Mouse (Mus musculus): Measurements from ENCODE around the gene Ddx50. TPM values are rescaled to one million over a fixed set of nuclear protein-coding genes. Genes with fewer than 3 reads are reported as not detected.
A peak's percentile ranks its signal among the peaks of the same experiment; 100 is the strongest.

The Ddx50 gene
- 92.3 and 93.7 TPM in 2 replicates for polyA plus RNA-seq (2015; fragmentation: Nextera tagmentation; extraction: Ambion mirVana)

DNA sequence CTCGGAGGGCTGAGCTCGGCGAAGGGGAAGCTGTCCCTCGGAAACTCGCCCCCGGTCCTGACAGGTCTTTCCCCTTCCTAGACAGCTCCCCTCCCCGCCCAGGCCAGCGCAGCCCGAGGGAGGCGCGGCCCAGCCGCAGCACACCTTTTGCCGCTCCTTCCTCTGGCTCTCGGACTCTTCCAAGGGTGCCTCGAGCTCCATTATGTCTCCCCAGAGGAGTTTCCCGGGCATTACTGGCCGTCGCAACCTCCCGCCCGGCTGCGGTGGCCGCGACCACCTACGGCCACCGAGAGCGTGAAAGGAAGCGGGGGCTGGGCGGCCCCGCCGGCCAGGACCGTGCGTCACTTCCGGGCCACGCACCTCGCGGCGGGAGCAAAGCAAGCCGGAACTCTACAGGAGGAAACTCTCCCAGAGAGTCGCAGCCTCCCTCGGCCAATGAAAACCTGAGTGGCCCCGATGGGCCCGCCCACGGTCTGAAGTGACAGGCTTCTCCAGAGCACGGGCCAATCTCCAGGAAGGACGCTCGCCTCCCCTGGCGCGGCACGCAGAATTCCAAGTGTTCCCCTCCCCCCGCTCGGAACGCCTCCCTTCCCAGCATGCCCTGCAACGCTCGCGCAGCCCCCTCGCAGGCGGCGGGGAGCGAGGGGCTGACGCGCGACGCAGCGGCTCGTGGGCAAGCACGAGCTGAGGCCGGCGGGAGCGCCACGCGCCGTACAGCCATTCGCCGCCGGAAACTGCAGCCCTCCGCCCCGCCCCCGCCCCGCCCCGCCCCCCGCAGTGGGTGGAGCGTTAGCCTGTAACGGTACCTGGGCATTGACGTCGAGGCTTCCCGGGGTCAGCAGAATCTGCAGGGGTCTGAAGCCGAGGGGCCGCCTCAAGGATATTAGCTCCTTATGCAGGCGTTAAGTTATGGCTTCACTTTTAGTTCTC, at the start of gene Ddx50:
Ddx50 (minus strand) TSS at position 338 of the 930 bp plus-strand sequence.
- peaks cover 10% of the 10 kb centered on the region for H3K36me3 ChIP-seq
- peaks cover 23% of the 10 kb centered on the region for H3K4me1 ChIP-seq (replicated peaks)
- ATAC-seq (ENCODE audit: low FRiP score), result peak; percentile 100
- H3K9me3 ChIP-seq, result no peaks in the 10 kb centered on the region
- H3K4me3 ChIP-seq, result peak within 1 kb of the TSS; percentile 95
- H3K27me3 ChIP-seq, result 0 out of 2 replicates have a peak, but pooled peaks cover 3% of the 10 kb centered on the region
- WGBS, result under 1% methylated on average over 80 of the region's 89 CpGs
- H3K27ac ChIP-seq, result peak within 1 kb of the TSS; percentile 96
- H3K9ac ChIP-seq, result peak within 1 kb of the TSS; percentile 93
- H3K4me2 ChIP-seq, result peak within 1 kb of the TSS; percentile 83

DNA sequence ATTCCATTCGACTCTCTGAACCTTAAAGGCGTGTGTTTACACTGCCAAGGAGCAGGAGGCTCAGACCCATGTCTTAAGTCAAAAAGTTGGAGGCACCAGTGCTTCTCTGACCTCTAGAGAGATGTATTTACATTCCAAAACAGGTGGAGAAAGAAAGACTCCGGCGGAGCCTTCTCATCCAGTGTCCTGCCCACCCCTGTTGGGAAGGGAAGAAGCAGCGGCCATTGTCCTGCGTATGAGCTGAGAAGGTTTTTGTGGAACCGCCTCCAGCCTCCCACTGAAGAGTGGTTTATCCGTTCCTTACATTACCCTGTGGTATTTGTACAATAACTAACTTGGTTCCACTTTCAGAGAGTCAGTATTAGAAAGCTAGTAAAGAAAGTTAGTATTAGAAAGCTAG, 41.8 kb upstream of the Ddx50 start:
- Histone ChIP-seq H3K4me2 (no peak overlapping the region), H3K4me1 (replicated peaks) (peaks cover 5% of the 10 kb centered on the region), H3K4me3 (no peak overlapping the region), H3K27me3 (peaks cover 31% of the 10 kb centered on the region), H3K36me3 (no peaks in the 10 kb centered on the region), H3K27ac (no peak overlapping the region), H3K9me3 (no peaks in the 10 kb centered on the region), H3K9ac (no peak overlapping the region)
- 58% methylated on average over 8 of the region's 8 CpGs for WGBS
- ATAC-seq (ENCODE audit: low FRiP score), result no peak

DNA sequence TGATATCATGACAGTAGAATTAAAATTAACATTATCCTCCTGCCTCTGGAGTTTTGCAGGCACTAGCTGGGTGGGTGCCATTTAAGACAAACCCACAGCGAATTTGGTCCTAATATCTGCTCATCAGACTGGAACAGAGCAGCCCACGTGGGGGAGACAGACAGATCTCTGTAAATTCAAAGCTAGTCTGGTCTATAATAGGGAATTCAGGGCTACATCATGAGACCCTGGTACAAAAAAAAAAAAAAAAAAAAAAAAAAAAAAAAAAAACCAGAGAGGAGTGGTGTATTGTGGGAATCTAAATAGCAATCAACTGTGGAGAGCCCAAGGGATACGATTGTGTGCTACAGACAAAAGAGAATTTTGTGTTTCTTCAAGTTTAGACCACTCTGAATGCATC, 41.2 kb upstream of the Ddx50 start:
- H3K9me3 ChIP-seq, result no peaks in the 10 kb centered on the region
- H3K9ac ChIP-seq, result no peak overlapping the region
- 71% methylated on average over 3 of the region's 3 CpGs for WGBS
- no peak overlapping the region for H3K4me2 ChIP-seq
- H3K27me3 ChIP-seq, result peaks cover 32% of the 10 kb centered on the region
- no peaks in the 10 kb centered on the region for H3K36me3 ChIP-seq
- H3K27ac ChIP-seq, result no peak overlapping the region
- no peak overlapping the region for H3K4me3 ChIP-seq
- peaks cover 10% of the 10 kb centered on the region for H3K4me1 ChIP-seq (replicated peaks)
- no peak for ATAC-seq (ENCODE audit: low FRiP score)

DNA sequence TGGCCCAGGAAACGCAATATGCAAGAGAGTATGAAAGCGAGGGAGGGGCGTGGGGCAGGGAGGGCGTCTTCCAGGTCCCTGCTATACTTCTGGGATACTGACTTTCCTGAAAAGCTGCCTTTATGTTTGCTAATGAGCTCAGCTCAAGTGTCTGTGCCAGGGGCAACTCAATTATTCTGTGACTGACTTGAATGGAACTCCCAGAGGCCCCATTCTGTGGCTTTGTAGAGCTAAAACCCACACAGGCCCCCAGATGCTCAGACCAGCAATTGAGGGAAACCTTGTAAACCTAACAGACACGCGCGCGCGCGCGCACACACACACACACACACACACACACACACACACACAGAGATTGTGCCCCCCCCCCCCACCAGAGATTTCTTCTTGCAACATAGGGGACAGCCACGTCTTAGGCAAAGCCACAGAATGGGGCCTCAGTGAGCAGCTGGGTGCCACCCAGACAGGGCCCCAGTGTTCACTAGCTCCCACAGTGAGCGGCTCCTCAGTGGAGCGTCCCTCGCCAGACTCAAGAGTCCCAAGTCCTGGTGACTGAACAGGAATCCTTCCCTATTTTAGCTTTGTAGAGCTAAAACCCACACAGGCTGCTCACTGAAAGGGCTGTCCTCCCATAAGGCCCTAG, 36.1 kb upstream of the Ddx50 start:
- ATAC-seq (ENCODE audit: low FRiP score), result peak; percentile 81
- H3K4me3 ChIP-seq, result no peak overlapping the region
- 9% methylated on average over 14 of the region's 15 CpGs for WGBS
- H3K27ac ChIP-seq, result peak overlapping the region; percentile 61
- H3K4me1 ChIP-seq (replicated peaks), result peaks cover 25% of the 10 kb centered on the region
- no peaks in the 10 kb centered on the region for H3K36me3 ChIP-seq
- H3K27me3 ChIP-seq, result peaks cover 71% of the 10 kb centered on the region
- H3K4me2 ChIP-seq, result peak overlapping the region; percentile 23
- H3K9me3 ChIP-seq, result no peaks in the 10 kb centered on the region
- H3K9ac ChIP-seq, result no peak overlapping the region

DNA sequence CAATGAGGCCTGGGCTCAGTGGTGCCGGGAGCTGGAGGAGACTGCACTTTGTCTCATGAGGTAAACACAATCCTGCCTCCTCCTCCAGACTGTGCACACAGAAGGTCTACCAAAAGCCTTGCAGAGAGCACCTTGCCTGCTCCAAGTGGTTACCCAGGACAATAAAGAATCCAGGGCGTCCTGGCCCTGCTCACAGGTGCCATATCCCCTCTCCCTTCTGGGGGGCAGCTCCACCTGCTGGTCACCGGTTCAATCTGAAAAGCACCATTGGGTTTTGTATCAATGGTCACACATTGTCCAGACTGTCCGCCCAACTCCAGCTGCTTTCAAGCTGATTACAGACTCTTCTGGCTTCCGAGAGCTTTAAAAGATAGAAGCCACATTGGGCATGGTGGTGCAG, 32.0 kb upstream of the Ddx50 start:
- Histone ChIP-seq H3K27me3 (peaks cover 60% of the 10 kb centered on the region), H3K9me3 (no peaks in the 10 kb centered on the region), H3K27ac (no peak overlapping the region), H3K36me3 (no peaks in the 10 kb centered on the region), H3K9ac (no peak overlapping the region), H3K4me3 (no peak overlapping the region), H3K4me1 (replicated peaks) (peaks cover 23% of the 10 kb centered on the region), H3K4me2 (no peak overlapping the region)
- WGBS, result 63% methylated on average over 5 of the region's 5 CpGs
- ATAC-seq (ENCODE audit: low FRiP score), result no peak

DNA sequence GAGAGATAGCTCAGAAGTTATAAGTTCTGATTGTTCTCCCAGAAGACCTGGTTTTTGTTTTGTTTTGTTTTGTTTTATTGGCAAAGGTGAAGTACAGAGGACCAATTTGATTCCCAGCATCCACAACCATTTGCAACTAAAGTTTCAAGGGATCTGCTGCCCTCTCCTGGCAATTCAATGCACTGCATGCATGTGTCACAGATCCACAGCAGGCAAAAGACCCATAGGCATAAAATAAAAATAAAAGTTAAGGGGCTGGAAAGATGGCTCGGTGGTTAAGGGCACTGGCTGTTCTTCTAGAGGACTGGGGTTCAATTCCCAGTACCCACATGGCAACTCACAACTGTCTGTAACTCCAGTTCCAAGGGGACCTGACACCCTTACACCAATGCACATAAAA, 28.8 kb upstream of the Ddx50 start:
- Histone ChIP-seq H3K4me2 (no peak overlapping the region), H3K4me3 (no peak overlapping the region), H3K9ac (no peak overlapping the region), H3K27ac (no peak overlapping the region), H3K36me3 (no peaks in the 10 kb centered on the region), H3K9me3 (no peaks in the 10 kb centered on the region), H3K4me1 (replicated peaks) (no peaks in the 10 kb centered on the region), H3K27me3 (peaks cover 43% of the 10 kb centered on the region)
- no peak for ATAC-seq (ENCODE audit: low FRiP score)
- 92% methylated on average over 1 of the region's 1 CpGs for WGBS

DNA sequence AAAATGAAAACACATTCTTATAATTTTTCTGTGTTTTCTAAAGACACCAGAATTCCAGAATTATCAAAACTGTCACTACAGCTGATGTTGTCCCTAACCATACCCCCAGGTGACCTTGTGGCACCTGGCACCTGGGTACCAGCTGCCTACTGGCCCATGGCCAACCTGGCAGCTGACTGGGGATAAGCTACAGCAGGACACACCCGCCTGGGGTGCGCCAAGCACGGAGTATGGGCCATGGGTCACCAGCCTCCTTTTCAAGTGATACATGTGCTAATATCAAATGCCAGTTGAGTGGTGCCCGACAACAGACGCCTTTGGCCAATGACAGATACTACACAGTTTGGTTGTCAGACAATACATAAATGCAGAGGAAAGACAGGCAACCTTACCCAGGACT, 26.3 kb upstream of the Ddx50 start:
- 73% methylated on average over 5 of the region's 5 CpGs for WGBS
- Histone ChIP-seq H3K9me3 (no peaks in the 10 kb centered on the region), H3K4me1 (replicated peaks) (no peaks in the 10 kb centered on the region), H3K4me3 (no peak overlapping the region), H3K4me2 (no peak overlapping the region), H3K27me3 (peaks cover 20% of the 10 kb centered on the region; the same call in 1 of the 2 replicates), H3K9ac (no peak overlapping the region), H3K27ac (no peak overlapping the region), H3K36me3 (no peaks in the 10 kb centered on the region)
- ATAC-seq (ENCODE audit: low FRiP score), result no peak

DNA sequence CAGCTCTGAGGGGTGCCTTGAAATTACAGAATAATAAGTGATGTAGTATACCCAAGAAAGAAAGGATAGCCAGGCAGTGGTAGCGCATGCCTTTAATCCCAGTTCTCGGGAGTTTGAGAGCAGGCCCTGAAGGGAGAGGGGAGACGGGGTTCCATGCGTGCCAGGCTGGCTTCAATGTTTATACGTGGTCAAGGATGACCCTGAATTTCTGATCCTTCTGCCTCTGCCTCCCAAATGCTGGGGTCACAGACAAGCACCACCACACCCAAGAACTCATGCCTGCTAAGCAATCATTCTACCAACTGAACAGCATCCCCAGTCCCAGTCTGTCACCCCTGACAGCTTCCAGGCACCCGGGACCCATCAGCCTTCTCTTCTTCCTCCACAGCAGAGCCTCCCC, 25.2 kb upstream of the Ddx50 start:
- Histone ChIP-seq H3K4me1 (replicated peaks) (no peaks in the 10 kb centered on the region), H3K27ac (no peak overlapping the region), H3K9ac (no peak overlapping the region), H3K4me3 (no peak overlapping the region), H3K27me3 (peaks cover 10% of the 10 kb centered on the region; the same call in 1 of the 2 replicates), H3K36me3 (no peaks in the 10 kb centered on the region), H3K9me3 (no peaks in the 10 kb centered on the region), H3K4me2 (no peak overlapping the region)
- ATAC-seq (ENCODE audit: low FRiP score), result no peak
- WGBS, result 90% methylated on average over 6 of the region's 6 CpGs

DNA sequence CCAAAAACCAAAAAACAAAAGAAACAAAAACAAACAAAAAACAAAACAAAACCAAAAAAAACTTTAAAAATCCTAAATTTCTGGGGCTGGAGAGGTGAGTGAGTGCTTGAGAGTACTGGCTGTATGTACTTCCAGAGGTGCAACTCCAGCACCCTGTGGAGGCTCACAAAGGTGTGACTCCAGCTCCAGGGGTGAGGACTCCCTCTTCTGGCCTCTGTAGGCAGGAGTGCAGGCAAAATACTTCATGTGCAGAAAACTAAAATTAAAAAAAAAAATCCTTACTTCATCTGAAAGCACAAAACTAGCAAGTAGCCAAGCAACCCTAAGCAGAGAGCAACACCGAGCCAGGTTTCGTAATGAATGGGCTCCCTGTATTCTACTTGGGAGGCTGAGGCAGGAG, 21.3 kb upstream of the Ddx50 start:
- no peaks in the 10 kb centered on the region for H3K36me3 ChIP-seq
- H3K9ac ChIP-seq, result no peak overlapping the region

DNA sequence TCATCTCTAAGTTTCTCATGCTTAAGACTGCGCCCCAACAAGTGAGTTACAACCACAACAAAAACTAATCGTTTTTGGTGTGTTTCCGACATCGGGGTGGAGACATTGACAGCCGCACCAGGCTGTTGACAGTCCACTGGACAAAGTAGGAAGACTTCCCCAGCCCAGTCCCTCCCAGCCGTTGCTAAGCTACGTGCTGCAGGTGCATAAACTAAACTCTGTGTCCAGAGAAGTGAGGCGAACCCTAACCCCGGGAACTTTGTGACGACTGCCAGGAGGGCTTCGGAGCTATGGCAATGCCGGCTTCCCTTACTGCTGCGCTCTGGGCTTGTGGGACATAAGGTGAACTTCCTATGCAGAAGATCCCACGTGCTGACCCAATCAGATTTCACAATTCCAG, 18.2 kb upstream of the Ddx50 start:
- no peak overlapping the region for H3K4me2 ChIP-seq
- H3K9me3 ChIP-seq, result no peaks in the 10 kb centered on the region
- no peak overlapping the region for H3K4me3 ChIP-seq
- H3K27me3 ChIP-seq, result 0 out of 2 replicates have a peak, but pooled peaks cover 6% of the 10 kb centered on the region
- no peaks in the 10 kb centered on the region for H3K4me1 ChIP-seq (replicated peaks)
- no peak overlapping the region for H3K9ac ChIP-seq
- no peaks in the 10 kb centered on the region for H3K36me3 ChIP-seq
- H3K27ac ChIP-seq, result no peak overlapping the region
- WGBS, result 80% methylated on average over 14 of the region's 14 CpGs
- no peak for ATAC-seq (ENCODE audit: low FRiP score)

More for the DNA sequence above, 21.3 kb upstream of the Ddx50 start:
- WGBS, result 96% methylated on average over 2 of the region's 2 CpGs
- Histone ChIP-seq H3K27ac (no peak overlapping the region), H3K9me3 (no peaks in the 10 kb centered on the region), H3K4me1 (replicated peaks) (no peaks in the 10 kb centered on the region), H3K4me2 (no peak overlapping the region), H3K27me3 (0 out of 2 replicates have a peak, but pooled peaks cover 4% of the 10 kb centered on the region), H3K4me3 (no peak overlapping the region)
- no peak for ATAC-seq (ENCODE audit: low FRiP score)

DNA sequence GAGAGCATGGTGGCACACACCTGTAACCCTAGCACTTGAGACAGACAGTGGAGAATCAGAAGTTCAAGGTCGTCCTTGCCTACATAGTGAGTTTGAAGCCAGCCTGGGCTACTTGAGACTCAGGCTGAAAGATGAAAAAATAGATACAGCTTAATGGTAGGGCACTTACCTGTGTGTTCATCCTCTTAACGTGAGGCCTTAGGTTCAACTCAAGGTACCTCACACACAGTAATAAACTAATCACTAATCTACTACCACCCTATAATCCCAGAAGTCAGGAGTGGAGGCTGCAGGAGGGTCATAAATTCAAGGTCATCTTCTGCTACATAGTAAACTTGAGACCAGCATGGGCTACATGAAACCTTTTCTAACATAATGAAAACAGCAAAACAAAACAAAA, 17.4 kb upstream of the Ddx50 start:
- Histone ChIP-seq H3K27me3 (0 out of 2 replicates have a peak, but pooled peaks cover 6% of the 10 kb centered on the region), H3K27ac (no peak overlapping the region), H3K4me2 (no peak overlapping the region), H3K4me1 (replicated peaks) (no peaks in the 10 kb centered on the region), H3K36me3 (no peaks in the 10 kb centered on the region), H3K9ac (no peak overlapping the region), H3K4me3 (no peak overlapping the region), H3K9me3 (no peaks in the 10 kb centered on the region)
- ATAC-seq (ENCODE audit: low FRiP score), result no peak
- WGBS, result 87% methylated on average over 2 of the region's 2 CpGs

DNA sequence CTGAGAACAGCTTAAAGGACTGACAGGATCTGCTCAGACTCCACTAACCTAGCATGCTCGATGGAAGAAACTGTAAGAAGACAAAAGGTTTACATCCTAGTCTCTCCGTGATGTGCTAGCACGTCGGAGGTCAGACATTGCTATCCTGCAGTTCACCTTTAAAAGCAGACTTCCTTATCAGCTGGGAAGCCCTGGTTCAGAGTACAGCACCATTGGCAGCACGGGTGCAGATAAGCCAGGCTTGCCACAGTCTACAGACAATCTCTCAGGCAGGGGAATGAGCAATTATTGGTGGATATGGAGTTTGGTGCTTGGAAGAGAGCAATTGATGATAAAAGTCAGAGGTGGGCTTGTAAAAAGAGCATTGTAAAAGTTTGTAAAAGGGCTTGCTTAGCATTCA, 17.0 kb upstream of the Ddx50 start:
- no peak overlapping the region for H3K27ac ChIP-seq
- H3K4me2 ChIP-seq, result no peak overlapping the region
- H3K4me3 ChIP-seq, result no peak overlapping the region
- WGBS, result 84% methylated on average over 5 of the region's 5 CpGs
- no peak for ATAC-seq (ENCODE audit: low FRiP score)
- no peaks in the 10 kb centered on the region for H3K36me3 ChIP-seq
- H3K9me3 ChIP-seq, result no peaks in the 10 kb centered on the region
- no peaks in the 10 kb centered on the region for H3K4me1 ChIP-seq (replicated peaks)
- H3K9ac ChIP-seq, result no peak overlapping the region
- 0 out of 2 replicates have a peak, but pooled peaks cover 6% of the 10 kb centered on the region for H3K27me3 ChIP-seq
